Mouse (Mus musculus): ENCODE measurements at regions not wholly inside any gene's neighbourhood (a gene's known extent, or its start where the extent isn't known, plus 50 kb on each side); places are given as distances from the start of the nearest gene placed in this dataset.

GRCm38 (mm10) chr1:44388091-44388490, 163.2 kb upstream of the Gulp1 start:
- TF ChIP-seq POLR2A (IDR thresholded peaks at IDR 0.05; ENCODE audit: borderline replicate concordance, extremely low read depth, insufficient read depth, insufficient read length, poor library complexity, severe bottlenecking) = no peak
- TF ChIP-seq CTCF (IDR thresholded peaks at IDR 0.05; ENCODE audit: borderline replicate concordance, extremely low read depth, insufficient read depth, insufficient read length) = no peak
- peak; percentile 1 for DNase-seq (ENCODE audit: low read depth)

DNA sequence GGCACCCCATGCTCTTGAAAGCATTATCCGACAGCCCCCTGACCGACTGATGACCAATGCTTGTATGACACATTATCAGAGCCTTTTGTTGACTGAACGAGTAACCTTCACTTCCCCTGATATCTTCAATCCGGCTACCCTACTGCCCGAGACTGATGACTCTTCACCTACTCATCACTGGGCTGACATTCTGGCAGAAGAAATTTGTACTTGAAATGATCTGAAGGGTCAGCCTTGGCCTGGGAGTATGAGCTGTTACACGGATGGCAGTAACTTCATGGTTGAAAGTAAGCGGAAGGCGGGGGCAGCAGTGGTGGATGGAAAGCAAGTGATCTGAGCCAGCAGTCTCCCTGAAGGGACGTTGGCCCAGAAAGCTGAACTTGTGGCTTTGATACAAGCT, 159.2 kb upstream of the Gulp1 start:
- no peak for DNase-seq (ENCODE audit: low read depth)
- TF ChIP-seq CTCF (IDR thresholded peaks at IDR 0.05; ENCODE audit: borderline replicate concordance, extremely low read depth, insufficient read depth, insufficient read length) (no peak), POLR2A (IDR thresholded peaks at IDR 0.05; ENCODE audit: borderline replicate concordance, extremely low read depth, insufficient read depth, insufficient read length, poor library complexity, severe bottlenecking) (no peak)

DNA sequence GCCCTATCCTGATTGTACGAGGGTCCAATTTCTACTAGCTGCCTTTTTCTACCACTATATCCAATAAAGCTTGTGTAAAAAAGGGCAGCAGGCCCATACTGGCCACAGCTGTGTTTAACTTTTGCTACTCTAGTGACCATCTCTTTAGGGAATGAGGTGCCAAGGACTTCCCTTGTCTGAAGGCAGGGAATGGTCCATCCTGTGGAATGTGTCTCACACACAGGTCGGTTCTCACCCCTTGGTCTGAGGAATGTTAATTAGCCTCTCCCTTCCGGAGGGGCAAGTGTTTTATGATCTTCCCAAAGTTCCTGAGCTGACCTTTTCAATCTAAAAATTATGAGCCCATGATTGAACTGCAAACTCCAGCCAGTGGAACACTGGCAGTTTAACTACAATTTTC, 155.8 kb upstream of the Gulp1 start:
- TF ChIP-seq POLR2A (IDR thresholded peaks at IDR 0.05; ENCODE audit: borderline replicate concordance, extremely low read depth, insufficient read depth, insufficient read length, poor library complexity, severe bottlenecking) (no peak), CTCF (IDR thresholded peaks at IDR 0.05; ENCODE audit: borderline replicate concordance, extremely low read depth, insufficient read depth, insufficient read length) (no peak)
- no peak for DNase-seq (ENCODE audit: low read depth)

GRCm38 (mm10) chr1:44398066-44398465, 153.2 kb upstream of the Gulp1 start:
- TF ChIP-seq CTCF (IDR thresholded peaks at IDR 0.05; ENCODE audit: borderline replicate concordance, extremely low read depth, insufficient read depth, insufficient read length) (no peak), POLR2A (IDR thresholded peaks at IDR 0.05; ENCODE audit: borderline replicate concordance, extremely low read depth, insufficient read depth, insufficient read length, poor library complexity, severe bottlenecking) (no peak)
- no peak for DNase-seq (ENCODE audit: low read depth)

GRCm38 (mm10) chr1:44437822-44438221, 113.5 kb upstream of the Gulp1 start:
- TF ChIP-seq POLR2A (IDR thresholded peaks at IDR 0.05; ENCODE audit: borderline replicate concordance, extremely low read depth, insufficient read depth, insufficient read length, poor library complexity, severe bottlenecking) (no peak), CTCF (IDR thresholded peaks at IDR 0.05; ENCODE audit: borderline replicate concordance, extremely low read depth, insufficient read depth, insufficient read length) (peak; percentile 28; the same call in 1 of the 2 replicates)
- DNase-seq (ENCODE audit: low read depth) = peak; percentile 3

Data from brain, embryonic 14.5 days (tissue).